Mouse (Mus musculus) spleen, adult 2 months (tissue): ENCODE data around the gene Dennd5b. TPM values are rescaled to one million over a fixed set of nuclear protein-coding genes. Genes with fewer than 3 reads are reported as not detected.

Experiments used
- DNase-seq, 2 experiments: peaks; one replicate each; pipeline versions ENCODE4 v3.0.0 to v3.0.0-alpha.2; 2012 to 2021; ENCODE audit warnings: low spot score in 2 of 2, low read depth in 1 of 2
- H3K27ac ChIP-seq: fragments of 200-500 bp; 2 replicates; pipeline ENCODE4 v1.5.1; 2012; ENCODE audit warnings: low read length, inconsistent platforms; ENCODE audit not compliant: insufficient read depth
- H3K27me3 ChIP-seq: fragments of 200-500 bp; 2 replicates; pipeline ENCODE4 v1.6.1; 2012; ENCODE audit warnings: mild to moderate bottlenecking, moderate library complexity, low read length, inconsistent platforms; ENCODE audit not compliant: control insufficient read depth, insufficient read depth
- H3K36me3 ChIP-seq: fragments of 200-500 bp; 2 replicates; pipeline ENCODE4 v1.6.1; 2012; ENCODE audit warnings: mild to moderate bottlenecking, low read length, inconsistent platforms; ENCODE audit not compliant: control insufficient read depth, insufficient read depth
- H3K4me1 ChIP-seq: fragments of 200-500 bp; 2 replicates; pipeline ENCODE4 v1.6.1; 2011; ENCODE audit warnings: inconsistent platforms; ENCODE audit not compliant: control insufficient read depth, insufficient read depth, insufficient read length
- H3K4me3 ChIP-seq: fragments of 200-500 bp; 2 replicates; pipeline ENCODE4 v1.5.1; 2011; ENCODE audit warnings: mild to moderate bottlenecking, inconsistent platforms; ENCODE audit not compliant: insufficient read depth, insufficient read length; ENCODE audit errors: extremely low read depth
- CTCF ChIP-seq: fragments of 200-500 bp; IDR thresholded peaks from 2 replicates; pipeline ENCODE4 v1.5.1; 2011; ENCODE audit warnings: mild to moderate bottlenecking, inconsistent platforms; ENCODE audit not compliant: insufficient read depth, insufficient read length, insufficient replicate concordance; ENCODE audit errors: extremely low read depth
- POLR2A ChIP-seq: fragments of 200-500 bp; IDR thresholded peaks from 2 replicates; pipeline ENCODE4 v1.6.1; 2011; ENCODE audit warnings: low read depth, low read length, inconsistent platforms
- WGBS: fragments of 180-500 bp; shearing (Covaris S2); methylation state at CpG from one replicate; pipeline ENCODE4 v1.1.7; 2018; 5-methylcytosine and 5-hydroxymethylcytosine counted together
- polyA plus RNA-seq: library from polyadenylated mRNA; depleted of rRNA; stranded (reverse); fragments of >200 nt; gene quantifications from 2 replicates; pipeline ENCODE4 v1.2.3, GENCODE M21; 2012

Gene Dennd5b
- polyA plus RNA-seq, 1 experiment, result 5.1 TPM

GRCm38 (mm10) chr6:148945509-148946408, 155.7 kb downstream of the Dennd5b start:
- WGBS, result under 1% methylated on average over 75 of the region's 75 CpGs
- Histone ChIP-seq H3K4me1 (peaks cover 2% of the 10 kb centered on the region), H3K27ac (peak overlapping the region; percentile 65), H3K27me3 (no peaks in the 10 kb centered on the region), H3K36me3 (no peaks in the 10 kb centered on the region), H3K4me3 (peak overlapping the region; percentile 86)
- peak; percentile 23 to 36 for DNase-seq
- TF ChIP-seq POLR2A (no peak), CTCF (no peak)

- under 1% methylated on average over 89 of the region's 92 CpGs for WGBS
- Histone ChIP-seq H3K4me3 (peak overlapping the region; percentile 86), H3K36me3 (no peaks in the 10 kb centered on the region), H3K27ac (peak overlapping the region; percentile 65), H3K27me3 (no peaks in the 10 kb centered on the region), H3K4me1 (peaks cover 2% of the 10 kb centered on the region)
- TF ChIP-seq POLR2A, result no peak
- DNase-seq, result peak; percentile 30 to 57
These were observed 156.5 kb downstream of the Dennd5b start for GRCm38 (mm10) chr6:148944767-148945508.

GRCm38 (mm10) chr6:148944344-148944766, 157.1 kb downstream of the Dennd5b start:
- DNase-seq, result no peak
- TF ChIP-seq POLR2A (no peak), CTCF (no peak)
- peak overlapping the region; percentile 65 for H3K27ac ChIP-seq
- 2% methylated on average over 30 of the region's 30 CpGs for WGBS
- peaks cover 2% of the 10 kb centered on the region for H3K4me1 ChIP-seq
- H3K4me3 ChIP-seq, result peak overlapping the region; percentile 86
- no peaks in the 10 kb centered on the region for H3K36me3 ChIP-seq
- no peaks in the 10 kb centered on the region for H3K27me3 ChIP-seq

- H3K4me1 ChIP-seq, result peaks cover 2% of the 10 kb centered on the region
- no peaks in the 10 kb centered on the region for H3K27me3 ChIP-seq
- 47% methylated on average over 3 of the region's 3 CpGs for WGBS
- H3K36me3 ChIP-seq, result no peaks in the 10 kb centered on the region
- TF ChIP-seq POLR2A, result no peak
- TF ChIP-seq CTCF, result no peak
- no peak overlapping the region for H3K27ac ChIP-seq
- H3K4me3 ChIP-seq, result no peak overlapping the region
- no peak for DNase-seq
These were observed 157.8 kb downstream of the Dennd5b start for GRCm38 (mm10) chr6:148943695-148944094.

- no peak for DNase-seq
- TF ChIP-seq POLR2A, result no peak
- TF ChIP-seq CTCF, result no peak
These were observed 159.1 kb downstream of the Dennd5b start for GRCm38 (mm10) chr6:148942406-148942805.

GRCm38 (mm10) chr6:148941880-148942279, 159.6 kb downstream of the Dennd5b start:
- H3K27me3 ChIP-seq, result no peaks in the 10 kb centered on the region
- H3K27ac ChIP-seq, result no peak overlapping the region
- H3K4me1 ChIP-seq, result peaks cover 2% of the 10 kb centered on the region
- DNase-seq, result no peak
- WGBS, result 81% methylated on average over 5 of the region's 5 CpGs
- no peak for TF ChIP-seq POLR2A
- no peak overlapping the region for H3K4me3 ChIP-seq
- H3K36me3 ChIP-seq, result no peaks in the 10 kb centered on the region

More at GRCm38 (mm10) chr6:148942406-148942805, 159.1 kb downstream of the Dennd5b start:
- Histone ChIP-seq H3K27me3 (no peaks in the 10 kb centered on the region), H3K36me3 (no peaks in the 10 kb centered on the region), H3K4me1 (peaks cover 2% of the 10 kb centered on the region), H3K4me3 (no peak overlapping the region), H3K27ac (no peak overlapping the region)
- WGBS, result 88% methylated on average over 4 of the region's 4 CpGs
